Mouse (Mus musculus) macrophage (primary cell): ENCODE data around the gene Fer. TPM values are rescaled to one million over a fixed set of nuclear protein-coding genes. Genes with fewer than 3 reads are reported as not detected.

ENCODE experiments used
- H3K27ac ChIP-seq: fragments of 350-480 bp; formaldehyde crosslinking; 2 replicates; pipeline ENCODE4 v1.9.0; 2021
- H3K36me3 ChIP-seq: fragments of 350-480 bp; formaldehyde crosslinking; 2 replicates; pipeline ENCODE4 v1.9.0; 2021; ENCODE audit errors: inconsistent target
- H3K4me3 ChIP-seq: fragments of 350-480 bp; formaldehyde crosslinking; 2 replicates; pipeline ENCODE4 v1.9.0; 2021; ENCODE audit errors: inconsistent target
- H3K79me2 ChIP-seq: fragments of 350-480 bp; formaldehyde crosslinking; 2 replicates; pipeline ENCODE4 v1.9.0; 2021; ENCODE audit errors: inconsistent target
- WGBS: methylation state at CpG from one replicate; pipeline ENCODE4 v1.1.7; 2026; ENCODE audit warnings: inconsistent platforms; ENCODE audit not compliant: missing documents; 5-methylcytosine and 5-hydroxymethylcytosine counted together
- polyA plus RNA-seq: library from polyadenylated mRNA; stranded (reverse); fragments of 250-400 nt; gene quantifications from 3 replicates; pipeline ENCODE4 v1.2.4, GENCODE M21; 2018; ENCODE audit warnings: inconsistent platforms

Gene Fer
- polyA plus RNA-seq, 1 experiment from 2014 or later: 24.8 TPM

- Histone ChIP-seq H3K27ac (no peak overlapping the region), H3K4me3 (no peak overlapping the region), H3K79me2 (no peaks in the 10 kb centered on the region), H3K36me3 (no peaks in the 10 kb centered on the region)
- 94% methylated on average over 4 of the region's 4 CpGs for WGBS
These were observed 46.4 kb downstream of the Fer start for GRCm38 (mm10) chr17:63909297-63909696.

- no peaks in the 10 kb centered on the region for H3K36me3 ChIP-seq
- no peak overlapping the region for H3K4me3 ChIP-seq
- WGBS: 23% methylated on average over 6 of the region's 6 CpGs
- no peaks in the 10 kb centered on the region for H3K79me2 ChIP-seq
- H3K27ac ChIP-seq: peak overlapping the region; percentile 54
These were observed 58.8 kb downstream of the Fer start for GRCm38 (mm10) chr17:63921601-63922203.

- 100% methylated on average over 3 of the region's 3 CpGs for WGBS
- no peak overlapping the region for H3K27ac ChIP-seq
- H3K36me3 ChIP-seq: no peaks in the 10 kb centered on the region
- no peak overlapping the region for H3K4me3 ChIP-seq
- H3K79me2 ChIP-seq: no peaks in the 10 kb centered on the region
These were observed 62.7 kb downstream of the Fer start for GRCm38 (mm10) chr17:63925581-63925980.

GRCm38 (mm10) chr17:63930634-63931033, 67.8 kb downstream of the Fer start:
- no peak overlapping the region for H3K4me3 ChIP-seq
- 84% methylated on average over 4 of the region's 4 CpGs for WGBS
- H3K27ac ChIP-seq: no peak overlapping the region

GRCm38 (mm10) chr17:63931556-63931955, 68.7 kb downstream of the Fer start:
- no peak overlapping the region for H3K4me3 ChIP-seq
- 60% methylated on average over 1 of the region's 1 CpGs for WGBS
- 0 out of 2 replicates have a peak, but pooled peaks cover 6% of the 10 kb centered on the region for H3K36me3 ChIP-seq
- H3K27ac ChIP-seq: no peak overlapping the region
- H3K79me2 ChIP-seq: no peaks in the 10 kb centered on the region

More at GRCm38 (mm10) chr17:63930634-63931033, 67.8 kb downstream of the Fer start:
- Histone ChIP-seq H3K36me3 (0 out of 2 replicates have a peak, but pooled peaks cover 6% of the 10 kb centered on the region), H3K79me2 (no peaks in the 10 kb centered on the region)

- Histone ChIP-seq H3K79me2 (no peaks in the 10 kb centered on the region), H3K4me3 (no peak overlapping the region), H3K36me3 (0 out of 2 replicates have a peak, but pooled peaks cover 6% of the 10 kb centered on the region), H3K27ac (no peak overlapping the region)
- 89% methylated on average over 2 of the region's 2 CpGs for WGBS
These were observed 72.5 kb downstream of the Fer start for GRCm38 (mm10) chr17:63935408-63935807.

- Histone ChIP-seq H3K4me3 (no peak overlapping the region), H3K79me2 (no peaks in the 10 kb centered on the region), H3K36me3 (0 out of 2 replicates have a peak, but pooled peaks cover 6% of the 10 kb centered on the region), H3K27ac (no peak overlapping the region)
- WGBS: 85% methylated on average over 18 of the region's 18 CpGs
These were observed 75.0 kb downstream of the Fer start for GRCm38 (mm10) chr17:63937886-63938285.

GRCm38 (mm10) chr17:63946772-63947171, 83.9 kb downstream of the Fer start:
- Histone ChIP-seq H3K27ac (no peak overlapping the region), H3K36me3 (no peaks in the 10 kb centered on the region), H3K79me2 (no peaks in the 10 kb centered on the region), H3K4me3 (no peak overlapping the region)
- WGBS: 100% methylated on average over 2 of the region's 2 CpGs

- 98% methylated on average over 3 of the region's 4 CpGs for WGBS
- Histone ChIP-seq H3K4me3 (no peak overlapping the region), H3K36me3 (no peaks in the 10 kb centered on the region), H3K27ac (no peak overlapping the region), H3K79me2 (no peaks in the 10 kb centered on the region)
These were observed 85.9 kb downstream of the Fer start for GRCm38 (mm10) chr17:63948811-63949210.

- 91% methylated on average over 2 of the region's 2 CpGs for WGBS
- Histone ChIP-seq H3K36me3 (no peaks in the 10 kb centered on the region), H3K79me2 (no peaks in the 10 kb centered on the region), H3K27ac (no peak overlapping the region), H3K4me3 (no peak overlapping the region)
These were observed 88.6 kb downstream of the Fer start for GRCm38 (mm10) chr17:63951436-63951835.

GRCm38 (mm10) chr17:63967091-63967490, 104.2 kb downstream of the Fer start:
- WGBS: 95% methylated on average over 3 of the region's 3 CpGs
- Histone ChIP-seq H3K27ac (no peak overlapping the region), H3K79me2 (no peaks in the 10 kb centered on the region), H3K36me3 (no peaks in the 10 kb centered on the region), H3K4me3 (no peak overlapping the region)

GRCm38 (mm10) chr17:63969448-63969847, 106.6 kb downstream of the Fer start:
- Histone ChIP-seq H3K27ac (no peak overlapping the region), H3K4me3 (no peak overlapping the region), H3K36me3 (no peaks in the 10 kb centered on the region), H3K79me2 (no peaks in the 10 kb centered on the region)
- 53% methylated on average over 10 of the region's 10 CpGs for WGBS

- Histone ChIP-seq H3K79me2 (no peaks in the 10 kb centered on the region), H3K36me3 (no peaks in the 10 kb centered on the region), H3K4me3 (no peak overlapping the region), H3K27ac (no peak overlapping the region)
- WGBS: 60% methylated on average over 5 of the region's 5 CpGs
These were observed 107.4 kb downstream of the Fer start for GRCm38 (mm10) chr17:63970239-63970638.

- no CpG with 5 or more reads among the region's 1 CpGs for WGBS
- no peaks in the 10 kb centered on the region for H3K36me3 ChIP-seq
- no peak overlapping the region for H3K4me3 ChIP-seq
These were observed 108.1 kb downstream of the Fer start for GRCm38 (mm10) chr17:63970939-63971338.

GRCm38 (mm10) chr17:63972181-63972580, 109.3 kb downstream of the Fer start:
- Histone ChIP-seq H3K79me2 (no peaks in the 10 kb centered on the region), H3K36me3 (no peaks in the 10 kb centered on the region), H3K27ac (no peak overlapping the region), H3K4me3 (no peak overlapping the region)
- 83% methylated on average over 4 of the region's 4 CpGs for WGBS

More at GRCm38 (mm10) chr17:63970939-63971338, 108.1 kb downstream of the Fer start:
- H3K79me2 ChIP-seq: no peaks in the 10 kb centered on the region
- H3K27ac ChIP-seq: no peak overlapping the region

GRCm38 (mm10) chr17:63973806-63974205, 110.9 kb downstream of the Fer start:
- no peak overlapping the region for H3K27ac ChIP-seq
- H3K79me2 ChIP-seq: no peaks in the 10 kb centered on the region
- no peak overlapping the region for H3K4me3 ChIP-seq
- 90% methylated on average over 5 of the region's 5 CpGs for WGBS
- H3K36me3 ChIP-seq: no peaks in the 10 kb centered on the region
